Mouse (Mus musculus) embryonic facial prominence, embryonic 15.5 days (tissue): ENCODE results near the gene Gpha2. TPM values are rescaled to one million over a fixed set of nuclear protein-coding genes. Genes with fewer than 3 reads are reported as not detected.

Experiments
- ATAC-seq: fragments of 200-750 bp; cut with Nextera tagmentation; 2 replicates; pipeline ENCODE4 v1.8.0; 2017; ENCODE audit warnings: low read depth, moderate TSS enrichment; ENCODE audit not compliant: insufficient number of reproducible peaks, low FRiP score, low TSS enrichment
- H3K27ac ChIP-seq: fragments of 300-500 bp; sonication (generic); replicated peaks from 2 replicates; pipeline ENCODE4 v1.5.1; 2015; ENCODE audit warnings: mild to moderate bottlenecking, inconsistent platforms
- H3K27me3 ChIP-seq: fragments of 300-500 bp; sonication (generic); 2 replicates; pipeline ENCODE4 v1.6.1; 2015; ENCODE audit warnings: inconsistent platforms
- H3K36me3 ChIP-seq: fragments of 300-500 bp; sonication (generic); 2 replicates; pipeline ENCODE4 v1.6.1; 2015; ENCODE audit warnings: mild to moderate bottlenecking, inconsistent platforms
- H3K4me1 ChIP-seq: fragments of 300-500 bp; sonication (generic); 2 replicates; pipeline ENCODE4 v1.6.1; 2015; ENCODE audit warnings: inconsistent platforms
- H3K4me2 ChIP-seq: fragments of 300-500 bp; sonication (generic); replicated peaks from 2 replicates; pipeline ENCODE4 v1.6.1; 2015; ENCODE audit warnings: mild to moderate bottlenecking, inconsistent platforms
- H3K4me3 ChIP-seq: fragments of 300-500 bp; sonication (generic); replicated peaks from 2 replicates; pipeline ENCODE4 v1.5.1; 2015; ENCODE audit warnings: mild to moderate bottlenecking, inconsistent platforms
- H3K9ac ChIP-seq: fragments of 300-500 bp; sonication (generic); 2 replicates; pipeline ENCODE4 v1.6.1; 2015; ENCODE audit warnings: inconsistent platforms
- H3K9me3 ChIP-seq: fragments of 300-500 bp; sonication (generic); replicated peaks from 2 replicates; pipeline ENCODE4 v1.6.1; 2016; ENCODE audit warnings: inconsistent platforms
- WGBS: fragments of 180-500 bp; shearing (Covaris S2); methylation state at CpG from one replicate; pipeline ENCODE4 v1.1.7; 2015; 5-methylcytosine and 5-hydroxymethylcytosine counted together
- polyA plus RNA-seq: library from polyadenylated mRNA; unstranded; fragments of >200 nt; fragmentation: Nextera tagmentation; extraction: Ambion mirVana; gene quantifications from 2 replicates; pipeline ENCODE4 v1.2.1, GENCODE M21; 2015

The Gpha2 gene
- polyA plus RNA-seq, 1 experiment from 2014 or later: 3.3 TPM

- Histone ChIP-seq H3K4me2 (no peak overlapping the region), H3K9me3 (no peaks in the 10 kb centered on the region), H3K9ac (no peak overlapping the region), H3K4me1 (peaks cover 21% of the 10 kb centered on the region), H3K27ac (no peak overlapping the region), H3K36me3 (peaks cover 66% of the 10 kb centered on the region), H3K4me3 (no peak overlapping the region), H3K27me3 (no peaks in the 10 kb centered on the region)
- 82% methylated on average over 2 of the region's 2 CpGs for WGBS
- ATAC-seq: no peak
Measured at GRCm38 (mm10) chr19:6231036-6231435, 4.9 kb downstream of the Gpha2 start.

GRCm38 (mm10) chr19:6233647-6234046, 7.5 kb downstream of the Gpha2 start:
- Histone ChIP-seq H3K9me3 (no peaks in the 10 kb centered on the region), H3K4me1 (peaks cover 17% of the 10 kb centered on the region), H3K27ac (no peak overlapping the region), H3K27me3 (no peaks in the 10 kb centered on the region), H3K36me3 (peaks cover 47% of the 10 kb centered on the region), H3K4me3 (no peak overlapping the region), H3K4me2 (no peak overlapping the region), H3K9ac (no peak overlapping the region)
- WGBS: 90% methylated on average over 16 of the region's 16 CpGs
- ATAC-seq: no peak

GRCm38 (mm10) chr19:6234337-6235083, 8.3 kb downstream of the Gpha2 start:
- 0 out of 2 replicates have a peak overlapping the region, but pooled peaks have one; percentile 73 for H3K9ac ChIP-seq
- ATAC-seq: no peak
- H3K27me3 ChIP-seq: no peaks in the 10 kb centered on the region
- peak overlapping the region; percentile 82 for H3K4me3 ChIP-seq
- H3K27ac ChIP-seq: no peak overlapping the region
- 68% methylated on average over 11 of the region's 11 CpGs for WGBS
- H3K9me3 ChIP-seq: no peaks in the 10 kb centered on the region
- peak overlapping the region; percentile 83 for H3K4me2 ChIP-seq
- peaks cover 17% of the 10 kb centered on the region for H3K4me1 ChIP-seq
- peaks cover 39% of the 10 kb centered on the region for H3K36me3 ChIP-seq

GRCm38 (mm10) chr19:6235084-6236052, 9.2 kb downstream of the Gpha2 start, which contains the start of gene Ppp2r5b:
TSS of gene Ppp2r5b (minus strand) at chr19:6235872.
- peak; percentile 94 for ATAC-seq
- Histone ChIP-seq H3K27me3 (no peaks in the 10 kb centered on the region), H3K27ac (peak within 1 kb of the TSS; percentile 99), H3K4me1 (peaks cover 17% of the 10 kb centered on the region), H3K9ac (peak within 1 kb of the TSS; percentile 73), H3K4me2 (peak within 1 kb of the TSS; percentile 83), H3K36me3 (peaks cover 30% of the 10 kb centered on the region), H3K4me3 (peak within 1 kb of the TSS; percentile 82), H3K9me3 (no peaks in the 10 kb centered on the region)
- WGBS: 1% methylated on average over 48 of the region's 48 CpGs

- Histone ChIP-seq H3K9me3 (no peaks in the 10 kb centered on the region), H3K4me2 (peak overlapping the region; percentile 83), H3K36me3 (peaks cover 23% of the 10 kb centered on the region), H3K9ac (peak overlapping the region; percentile 73), H3K27ac (peak overlapping the region; percentile 99), H3K27me3 (no peaks in the 10 kb centered on the region), H3K4me3 (peak overlapping the region; percentile 82), H3K4me1 (peaks cover 17% of the 10 kb centered on the region)
- ATAC-seq: peak; percentile 91
- WGBS: 1% methylated on average over 9 of the region's 9 CpGs
Measured at GRCm38 (mm10) chr19:6236053-6236441, 9.9 kb downstream of the Gpha2 start.

GRCm38 (mm10) chr19:6236842-6237241, 10.7 kb downstream of the Gpha2 start:
- Histone ChIP-seq H3K9me3 (no peaks in the 10 kb centered on the region), H3K9ac (no peak overlapping the region), H3K27ac (no peak overlapping the region), H3K4me1 (peaks cover 17% of the 10 kb centered on the region), H3K27me3 (no peaks in the 10 kb centered on the region), H3K4me3 (no peak overlapping the region), H3K36me3 (peaks cover 15% of the 10 kb centered on the region), H3K4me2 (no peak overlapping the region)
- WGBS: 66% methylated on average over 7 of the region's 7 CpGs
- no peak for ATAC-seq

- peaks cover 30% of the 10 kb centered on the region for H3K4me1 ChIP-seq
- no peaks in the 10 kb centered on the region for H3K36me3 ChIP-seq
- no peak overlapping the region for H3K9ac ChIP-seq
- H3K9me3 ChIP-seq: no peaks in the 10 kb centered on the region
- no peak overlapping the region for H3K4me3 ChIP-seq
- ATAC-seq: no peak
- no peaks in the 10 kb centered on the region for H3K27me3 ChIP-seq
- H3K27ac ChIP-seq: no peak overlapping the region
- no peak overlapping the region for H3K4me2 ChIP-seq
Measured at GRCm38 (mm10) chr19:6238740-6239139, 12.6 kb downstream of the Gpha2 start.

GRCm38 (mm10) chr19:6240136-6240535, 14.0 kb downstream of the Gpha2 start:
- H3K9me3 ChIP-seq: no peaks in the 10 kb centered on the region
- no peaks in the 10 kb centered on the region for H3K27me3 ChIP-seq
- H3K27ac ChIP-seq: no peak overlapping the region
- WGBS: 55% methylated on average over 1 of the region's 1 CpGs
- peaks cover 19% of the 10 kb centered on the region for H3K4me1 ChIP-seq
- no peak overlapping the region for H3K4me3 ChIP-seq
- no peak for ATAC-seq
- H3K9ac ChIP-seq: no peak overlapping the region
- H3K36me3 ChIP-seq: peaks cover 9% of the 10 kb centered on the region
- H3K4me2 ChIP-seq: no peak overlapping the region

- H3K9ac ChIP-seq: no peak overlapping the region
- H3K4me1 ChIP-seq: peaks cover 18% of the 10 kb centered on the region
- peaks cover 13% of the 10 kb centered on the region for H3K36me3 ChIP-seq
- peak overlapping the region; percentile 91 for H3K4me3 ChIP-seq
- no peaks in the 10 kb centered on the region for H3K27me3 ChIP-seq
- no peaks in the 10 kb centered on the region for H3K9me3 ChIP-seq
- 39% methylated on average over 5 of the region's 5 CpGs for WGBS
- peak overlapping the region; percentile 73 for H3K27ac ChIP-seq
- ATAC-seq: no peak
- peak overlapping the region; percentile 17 for H3K4me2 ChIP-seq
Measured at GRCm38 (mm10) chr19:6240725-6241124, 14.5 kb downstream of the Gpha2 start.

GRCm38 (mm10) chr19:6241274-6242107, 15.3 kb downstream of the Gpha2 start, which contains the start of gene Atg2a:
TSS of gene Atg2a (plus strand) at chr19:6241668.
- H3K27me3 ChIP-seq: no peaks in the 10 kb centered on the region
- H3K27ac ChIP-seq: peak within 1 kb of the TSS; percentile 73
- H3K9ac ChIP-seq: peak within 1 kb of the TSS; percentile 67
- H3K4me2 ChIP-seq: peak within 1 kb of the TSS; percentile 85
- ATAC-seq: peak; percentile 95
- peaks cover 15% of the 10 kb centered on the region for H3K4me1 ChIP-seq
- H3K4me3 ChIP-seq: peak within 1 kb of the TSS; percentile 91
- WGBS: under 1% methylated on average over 55 of the region's 55 CpGs
- no peaks in the 10 kb centered on the region for H3K9me3 ChIP-seq
- peaks cover 20% of the 10 kb centered on the region for H3K36me3 ChIP-seq
